Mouse (Mus musculus) layer of hippocampus, postnatal 14 days (tissue): ENCODE measurements around the gene Asic2. TPM values are rescaled to one million over a fixed set of nuclear protein-coding genes. Genes with fewer than 3 reads are reported as not detected.

Experiments used
- DNase-seq, 2 experiments: peaks; one replicate each; pipeline ENCODE4 v3.0.0; 2021 to 2022; ENCODE audit warnings: low spot score in 2 of 2, mixed read lengths in 1 of 2
- total RNA-seq, 2 experiments: library from RNA; stranded (reverse); gene quantifications; 2 replicates each; pipeline ENCODE4 v1.2.3; 2021

Asic2 gene
- total RNA-seq, 2 experiments from 2014 or later: 56.0 to 64.3 TPM

- no peak for DNase-seq
Observed at GRCm38 (mm10) chr11:81146574-81147157, 821.6 kb downstream of the Asic2 start.

- DNase-seq: peak; percentile 45 to 73
Observed at GRCm38 (mm10) chr11:81135141-81135540, 833.1 kb downstream of the Asic2 start.

- no peak for DNase-seq
Observed at GRCm38 (mm10) chr11:81133950-81134349, 834.3 kb downstream of the Asic2 start.

- DNase-seq: no peak
Observed at GRCm38 (mm10) chr11:81132669-81133068, 835.6 kb downstream of the Asic2 start.

- DNase-seq: no peak
Observed at GRCm38 (mm10) chr11:81124363-81124762, 843.9 kb downstream of the Asic2 start.

- DNase-seq: no peak
Observed at GRCm38 (mm10) chr11:81120024-81120576, 848.2 kb downstream of the Asic2 start.

- peak in 1 of 2 experiments; percentile 40 for DNase-seq
Observed at GRCm38 (mm10) chr11:81118055-81118454, 850.2 kb downstream of the Asic2 start.

- no peak for DNase-seq
Observed at GRCm38 (mm10) chr11:81115666-81116065, 852.6 kb downstream of the Asic2 start.

- no peak for DNase-seq
Observed at GRCm38 (mm10) chr11:81111626-81112025, 856.6 kb downstream of the Asic2 start.

GRCm38 (mm10) chr11:81110049-81110448 lies 858.2 kb downstream of the Asic2 start:
- DNase-seq: no peak

- no peak for DNase-seq
Observed at GRCm38 (mm10) chr11:81106949-81107348, 861.3 kb downstream of the Asic2 start.

- no peak for DNase-seq
Observed at GRCm38 (mm10) chr11:81100829-81101228, 867.4 kb downstream of the Asic2 start.

- DNase-seq: no peak
Observed at GRCm38 (mm10) chr11:81096011-81096410, 872.2 kb downstream of the Asic2 start.

- DNase-seq: no peak
Observed at GRCm38 (mm10) chr11:81094581-81094980, 873.7 kb downstream of the Asic2 start.

- no peak for DNase-seq
Observed at GRCm38 (mm10) chr11:81092161-81092560, 876.1 kb downstream of the Asic2 start.

GRCm38 (mm10) chr11:81083822-81084221 lies 884.4 kb downstream of the Asic2 start:
- no peak for DNase-seq

- DNase-seq: no peak
Observed at GRCm38 (mm10) chr11:81080076-81080805, 888.0 kb downstream of the Asic2 start.

GRCm38 (mm10) chr11:81079237-81079636 lies 889.0 kb downstream of the Asic2 start:
- peak in 1 of 2 experiments; percentile 45 for DNase-seq

GRCm38 (mm10) chr11:81071836-81072235 lies 896.4 kb downstream of the Asic2 start:
- no peak for DNase-seq

- no peak for DNase-seq
Observed at GRCm38 (mm10) chr11:81065386-81065785, 902.9 kb downstream of the Asic2 start.

- no peak for DNase-seq
Observed at GRCm38 (mm10) chr11:81064006-81064405, 904.3 kb downstream of the Asic2 start.

- no peak for DNase-seq
Observed at GRCm38 (mm10) chr11:81060077-81060476, 908.2 kb downstream of the Asic2 start.
